Mouse (Mus musculus): ENCODE measurements around the gene Slc4a5. TPM values are rescaled to one million over a fixed set of nuclear protein-coding genes. Genes with fewer than 3 reads are reported as not detected.

Gene Slc4a5
- polyA plus RNA-seq (2014; fragmentation: Illumina TruSeq; extraction: RNeasy Lipid Tissue Mini Kit (QIAGEN cat#74804); ENCODE audit: low read depth, low replicate concordance) = 0.66 TPM

GRCm38 (mm10) chr6:83219814-83220213 is at the start of gene Slc4a5:
Slc4a5 (plus strand) TSS chr6:83219828.

GRCm38 (mm10) chr6:83325525-83326393 is 106.1 kb downstream of the Slc4a5 start, which contains the start of the genes Mthfd2 and Mob1a:
Mthfd2 (minus strand) TSS chr6:83325908.
Mob1a (plus strand) TSS chr6:83326016.

DNA sequence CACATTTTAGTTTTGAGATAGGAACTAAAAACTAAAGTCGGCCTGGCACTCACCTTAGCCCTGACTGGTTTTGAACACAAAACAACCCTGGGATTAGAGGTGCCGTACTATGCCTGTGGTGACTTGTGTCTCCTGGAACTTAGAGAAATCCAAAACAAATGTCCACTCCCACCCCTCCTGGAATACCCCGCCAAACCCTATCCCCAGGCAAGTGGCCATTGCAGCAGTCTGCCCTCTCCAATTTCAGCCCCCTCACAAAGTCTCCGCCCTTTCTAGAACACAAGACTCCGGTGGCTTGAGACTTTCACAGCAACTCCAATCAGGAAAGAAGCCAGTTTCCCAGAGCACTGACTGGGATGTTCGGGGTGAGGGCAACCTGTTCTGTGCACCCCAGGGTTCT is 129.2 kb downstream of the Slc4a5 start, which contains the start of gene Bola3:
Gene Bola3 (plus strand): TSS at position 275 of the 400 bp plus-strand sequence.

Other genes with a start within 250 kb of the Slc4a5 start
- not detected for gene Dok1, start 186.4 kb upstream of the Slc4a5 start, polyA plus RNA-seq (2014; fragmentation: Illumina TruSeq; extraction: RNeasy Lipid Tissue Mini Kit (QIAGEN cat#74804); ENCODE audit: low read depth, low replicate concordance)
- gene Loxl3, start 185.7 kb upstream of the Slc4a5 start, polyA plus RNA-seq (2014; fragmentation: Illumina TruSeq; extraction: RNeasy Lipid Tissue Mini Kit (QIAGEN cat#74804); ENCODE audit: low read depth, low replicate concordance) = 0.42 TPM
- 6.2 TPM for gene Aup1, start 165.3 kb upstream of the Slc4a5 start, polyA plus RNA-seq (2014; fragmentation: Illumina TruSeq; extraction: RNeasy Lipid Tissue Mini Kit (QIAGEN cat#74804); ENCODE audit: low read depth, low replicate concordance)
- 2.4 TPM for gene Htra2, start 164.6 kb upstream of the Slc4a5 start, polyA plus RNA-seq (2014; fragmentation: Illumina TruSeq; extraction: RNeasy Lipid Tissue Mini Kit (QIAGEN cat#74804); ENCODE audit: low read depth, low replicate concordance)
- 0.08 TPM for gene Dqx1, start 162.0 kb upstream of the Slc4a5 start, polyA plus RNA-seq (2014; fragmentation: Illumina TruSeq; extraction: RNeasy Lipid Tissue Mini Kit (QIAGEN cat#74804); ENCODE audit: low read depth, low replicate concordance)
- not detected for gene Tlx2, start 149.5 kb upstream of the Slc4a5 start, polyA plus RNA-seq (2014; fragmentation: Illumina TruSeq; extraction: RNeasy Lipid Tissue Mini Kit (QIAGEN cat#74804); ENCODE audit: low read depth, low replicate concordance)
- gene Pcgf1, start 142.0 kb upstream of the Slc4a5 start, polyA plus RNA-seq (2014; fragmentation: Illumina TruSeq; extraction: RNeasy Lipid Tissue Mini Kit (QIAGEN cat#74804); ENCODE audit: low read depth, low replicate concordance) = 13.1 TPM
- not detected for gene Lbx2, start 133.5 kb upstream of the Slc4a5 start, polyA plus RNA-seq (2014; fragmentation: Illumina TruSeq; extraction: RNeasy Lipid Tissue Mini Kit (QIAGEN cat#74804); ENCODE audit: low read depth, low replicate concordance)
- not detected for gene Ccdc142, start 118.2 kb upstream of the Slc4a5 start, polyA plus RNA-seq (2014; fragmentation: Illumina TruSeq; extraction: RNeasy Lipid Tissue Mini Kit (QIAGEN cat#74804); ENCODE audit: low read depth, low replicate concordance)
- gene Gm42688, start 118.2 kb upstream of the Slc4a5 start, polyA plus RNA-seq (2014; fragmentation: Illumina TruSeq; extraction: RNeasy Lipid Tissue Mini Kit (QIAGEN cat#74804); ENCODE audit: low read depth, low replicate concordance) = 2.6 TPM
- gene Mrpl53, start 110.8 kb upstream of the Slc4a5 start, polyA plus RNA-seq (2014; fragmentation: Illumina TruSeq; extraction: RNeasy Lipid Tissue Mini Kit (QIAGEN cat#74804); ENCODE audit: low read depth, low replicate concordance) = 46.1 TPM
- 0.87 TPM for gene Mogs, start 104.3 kb upstream of the Slc4a5 start, polyA plus RNA-seq (2014; fragmentation: Illumina TruSeq; extraction: RNeasy Lipid Tissue Mini Kit (QIAGEN cat#74804); ENCODE audit: low read depth, low replicate concordance)
- 3.4 TPM for gene Wbp1, start 98.3 kb upstream of the Slc4a5 start, polyA plus RNA-seq (2014; fragmentation: Illumina TruSeq; extraction: RNeasy Lipid Tissue Mini Kit (QIAGEN cat#74804); ENCODE audit: low read depth, low replicate concordance)
- 1.1 TPM for gene Ino80b, start 94.4 kb upstream of the Slc4a5 start, polyA plus RNA-seq (2014; fragmentation: Illumina TruSeq; extraction: RNeasy Lipid Tissue Mini Kit (QIAGEN cat#74804); ENCODE audit: low read depth, low replicate concordance)
- 0.28 TPM for gene Rtkn, start 84.4 kb upstream of the Slc4a5 start, polyA plus RNA-seq (2014; fragmentation: Illumina TruSeq; extraction: RNeasy Lipid Tissue Mini Kit (QIAGEN cat#74804); ENCODE audit: low read depth, low replicate concordance)
- gene Wdr54, start 63.4 kb upstream of the Slc4a5 start, polyA plus RNA-seq (2014; fragmentation: Illumina TruSeq; extraction: RNeasy Lipid Tissue Mini Kit (QIAGEN cat#74804); ENCODE audit: low read depth, low replicate concordance) = 1.5 TPM
- gene 1700003E16Rik, start 63.4 kb upstream of the Slc4a5 start, polyA plus RNA-seq (2014; fragmentation: Illumina TruSeq; extraction: RNeasy Lipid Tissue Mini Kit (QIAGEN cat#74804); ENCODE audit: low read depth, low replicate concordance) = 2.4 TPM
- gene Dctn1, start 53.9 kb upstream of the Slc4a5 start, polyA plus RNA-seq (2014; fragmentation: Illumina TruSeq; extraction: RNeasy Lipid Tissue Mini Kit (QIAGEN cat#74804); ENCODE audit: low read depth, low replicate concordance) = 11.3 TPM
- 13.1 TPM for gene Mthfd2, start 106.1 kb downstream of the Slc4a5 start, polyA plus RNA-seq (2014; fragmentation: Illumina TruSeq; extraction: RNeasy Lipid Tissue Mini Kit (QIAGEN cat#74804); ENCODE audit: low read depth, low replicate concordance)
- 55.4 TPM for gene Mob1a, start 106.2 kb downstream of the Slc4a5 start, polyA plus RNA-seq (2014; fragmentation: Illumina TruSeq; extraction: RNeasy Lipid Tissue Mini Kit (QIAGEN cat#74804); ENCODE audit: low read depth, low replicate concordance)
- 85.7 TPM for gene Bola3, start 129.3 kb downstream of the Slc4a5 start, polyA plus RNA-seq (2014; fragmentation: Illumina TruSeq; extraction: RNeasy Lipid Tissue Mini Kit (QIAGEN cat#74804); ENCODE audit: low read depth, low replicate concordance)
- 1.0 TPM for gene Tet3, start 239.3 kb downstream of the Slc4a5 start, polyA plus RNA-seq (2014; fragmentation: Illumina TruSeq; extraction: RNeasy Lipid Tissue Mini Kit (QIAGEN cat#74804); ENCODE audit: low read depth, low replicate concordance)